Mouse (Mus musculus) stomach, embryonic 16.5 days (tissue): ENCODE measurements around the gene Golga7b. TPM values are rescaled to one million over a fixed set of nuclear protein-coding genes. Genes with fewer than 3 reads are reported as not detected.

Source experiments
- ATAC-seq: fragments of 200-750 bp; cut with Nextera tagmentation; 2 replicates; pipeline ENCODE4 v1.8.0; 2017; ENCODE audit warnings: moderate number of reproducible peaks, moderate TSS enrichment; ENCODE audit not compliant: insufficient read depth, low FRiP score
- H3K27ac ChIP-seq: fragments of 300-500 bp; sonication (generic); 2 replicates; pipeline ENCODE4 v1.5.1; 2014; ENCODE audit warnings: low read length
- H3K27me3 ChIP-seq: fragments of 300-500 bp; sonication (generic); 2 replicates; pipeline ENCODE4 v1.6.1; 2014; ENCODE audit warnings: low read length, control low read depth, mixed read lengths; ENCODE audit not compliant: control insufficient read depth, insufficient read depth
- H3K36me3 ChIP-seq: fragments of 300-500 bp; sonication (generic); 2 replicates; pipeline ENCODE4 v1.6.1; 2014; ENCODE audit warnings: low read length; ENCODE audit not compliant: control insufficient read depth, insufficient read depth
- H3K4me1 ChIP-seq: fragments of 300-500 bp; sonication (generic); 2 replicates; pipeline ENCODE4 v1.6.1; 2014; ENCODE audit warnings: low read length, control low read depth, mixed read lengths; ENCODE audit not compliant: control insufficient read depth, insufficient read depth
- H3K4me2 ChIP-seq: fragments of 300-500 bp; sonication (generic); 2 replicates; pipeline ENCODE4 v1.6.1; 2014; ENCODE audit warnings: low read depth, low read length, mixed read lengths
- H3K4me3 ChIP-seq: fragments of 300-500 bp; sonication (generic); replicated peaks from 2 replicates; pipeline ENCODE4 v1.5.1; 2014; ENCODE audit warnings: mild to moderate bottlenecking, low read length
- H3K9ac ChIP-seq: fragments of 300-500 bp; sonication (generic); 2 replicates; pipeline ENCODE4 v1.6.1; 2014; ENCODE audit warnings: low read length
- H3K9me3 ChIP-seq: fragments of 300-500 bp; sonication (generic); replicated peaks from 2 replicates; pipeline ENCODE4 v1.6.1; 2016; ENCODE audit warnings: low read length, control low read depth; ENCODE audit not compliant: control insufficient read depth
- WGBS: fragments of 180-500 bp; shearing (Covaris S2); extraction: QIAGEN DNeasy Blood & Tissue Kit; methylation state at CpG from one replicate; pipeline ENCODE4 v1.1.7; 2014; 5-methylcytosine and 5-hydroxymethylcytosine counted together
- polyA plus RNA-seq: library from polyadenylated mRNA; unstranded; fragments of >200 nt; fragmentation: Nextera tagmentation; extraction: Ambion mirVana; gene quantifications from 2 replicates; pipeline ENCODE4 v1.2.1, GENCODE M21; 2015

The Golga7b gene
- polyA plus RNA-seq, 1 experiment from 2014 or later, result 1.1 TPM

DNA sequence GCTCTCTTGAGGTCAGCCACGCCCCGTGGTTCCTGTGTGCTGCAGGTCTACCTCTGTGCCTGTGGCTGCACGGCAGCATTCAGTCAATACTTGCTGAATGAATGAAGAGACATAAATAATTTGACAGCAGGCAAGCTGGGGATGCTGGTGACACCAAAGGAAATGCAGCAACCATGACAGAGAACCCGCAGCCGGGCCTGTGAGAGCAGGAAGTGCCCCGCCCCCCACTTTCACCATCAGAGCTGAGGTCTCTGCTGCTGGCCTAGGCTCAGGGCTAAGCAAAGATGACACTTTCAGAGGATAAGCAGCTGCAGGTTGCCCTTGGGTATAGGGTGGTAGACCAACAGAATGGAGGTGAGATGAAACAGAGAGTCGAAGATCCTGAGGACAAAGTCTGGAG is 58.8 kb downstream of the Golga7b start:
- no peak for ATAC-seq
- Histone ChIP-seq H3K4me1 (peaks cover 4% of the 10 kb centered on the region; the same call in 1 of the 2 replicates), H3K4me2 (no peak overlapping the region), H3K9me3 (no peaks in the 10 kb centered on the region), H3K27me3 (no peaks in the 10 kb centered on the region), H3K4me3 (no peak overlapping the region), H3K27ac (no peak overlapping the region), H3K36me3 (no peaks in the 10 kb centered on the region), H3K9ac (no peak overlapping the region)
- WGBS, result 38% methylated on average over 7 of the region's 7 CpGs

DNA sequence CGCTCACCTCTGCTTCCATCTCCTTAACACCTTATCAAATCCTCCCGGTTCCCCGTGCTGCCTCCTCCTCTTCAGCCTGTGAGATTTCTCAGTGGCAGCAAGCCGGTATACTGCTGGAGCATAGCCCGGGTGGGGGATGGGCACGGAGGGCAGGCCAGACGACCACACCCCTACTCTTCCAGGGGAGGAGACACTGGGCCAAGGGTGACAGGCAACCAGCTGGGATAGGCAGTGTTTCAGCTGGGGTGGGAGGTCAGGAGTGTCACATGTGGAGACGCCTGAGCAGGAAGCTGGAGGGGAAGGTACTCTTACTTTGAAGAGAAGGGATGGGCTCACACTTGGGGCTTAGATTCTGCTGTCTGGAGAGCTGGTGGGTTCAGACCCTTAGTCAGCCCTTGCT is 59.6 kb downstream of the Golga7b start:
- no peak overlapping the region for H3K4me3 ChIP-seq
- 6% methylated on average over 8 of the region's 8 CpGs for WGBS
- no peak overlapping the region for H3K4me2 ChIP-seq
- H3K9me3 ChIP-seq, result no peaks in the 10 kb centered on the region
- H3K4me1 ChIP-seq, result peaks cover 4% of the 10 kb centered on the region; the same call in 1 of the 2 replicates
- H3K9ac ChIP-seq, result no peak overlapping the region
- ATAC-seq, result peak; percentile 34; the same call in 1 of the 2 replicates
- H3K27ac ChIP-seq, result no peak overlapping the region
- H3K27me3 ChIP-seq, result no peaks in the 10 kb centered on the region
- H3K36me3 ChIP-seq, result no peaks in the 10 kb centered on the region

DNA sequence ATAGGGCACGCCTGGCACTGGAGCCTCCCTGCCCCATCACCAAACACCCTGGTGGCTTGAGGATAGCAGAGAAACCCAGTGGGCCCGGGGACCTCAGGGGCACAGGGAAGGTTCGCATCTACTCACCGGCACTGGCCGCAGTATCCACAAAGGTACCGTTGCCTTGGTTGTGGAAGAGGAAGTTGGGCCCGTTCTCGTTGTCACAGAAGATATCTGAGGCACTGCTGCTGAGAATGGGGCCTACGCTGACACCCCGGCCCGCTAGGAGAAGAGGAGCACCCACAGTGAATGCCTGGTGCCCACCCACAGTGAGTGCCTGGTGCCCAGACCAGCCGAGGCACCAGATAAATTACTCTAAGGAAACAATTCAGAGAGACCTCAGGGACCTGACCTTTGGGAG is 61.6 kb downstream of the Golga7b start:
- Histone ChIP-seq H3K9ac (no peak overlapping the region), H3K9me3 (no peaks in the 10 kb centered on the region), H3K27me3 (no peaks in the 10 kb centered on the region), H3K4me3 (no peak overlapping the region), H3K27ac (no peak overlapping the region), H3K4me1 (peaks cover 4% of the 10 kb centered on the region; the same call in 1 of the 2 replicates), H3K4me2 (no peak overlapping the region), H3K36me3 (no peaks in the 10 kb centered on the region)
- no peak for ATAC-seq
- 80% methylated on average over 12 of the region's 12 CpGs for WGBS

DNA sequence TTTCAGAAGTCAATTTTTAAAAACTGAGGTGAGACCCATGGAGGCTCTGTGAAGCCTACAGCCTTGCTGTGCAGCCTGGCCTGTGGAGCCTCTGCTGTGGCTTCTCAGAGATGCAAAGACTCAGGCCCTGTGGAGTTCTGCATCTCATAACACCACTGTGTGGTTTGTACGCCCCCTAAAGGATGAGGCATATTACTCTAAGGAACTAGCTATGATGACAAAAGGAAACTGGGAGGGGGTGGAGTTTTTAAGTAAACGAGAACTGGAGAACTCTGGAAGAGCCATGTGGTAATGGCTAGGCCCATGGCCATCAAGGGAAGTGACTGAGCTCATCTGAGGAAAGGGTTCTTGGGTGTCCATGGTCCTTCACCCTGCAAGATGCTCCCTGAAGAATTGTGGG is 64.0 kb downstream of the Golga7b start:
- Histone ChIP-seq H3K27ac (no peak overlapping the region), H3K27me3 (no peaks in the 10 kb centered on the region), H3K36me3 (no peaks in the 10 kb centered on the region), H3K9me3 (no peaks in the 10 kb centered on the region), H3K4me3 (no peak overlapping the region), H3K4me2 (no peak overlapping the region), H3K4me1 (peaks cover 4% of the 10 kb centered on the region; the same call in 1 of the 2 replicates), H3K9ac (no peak overlapping the region)
- 28% methylated on average over 2 of the region's 2 CpGs for WGBS
- ATAC-seq, result no peak

DNA sequence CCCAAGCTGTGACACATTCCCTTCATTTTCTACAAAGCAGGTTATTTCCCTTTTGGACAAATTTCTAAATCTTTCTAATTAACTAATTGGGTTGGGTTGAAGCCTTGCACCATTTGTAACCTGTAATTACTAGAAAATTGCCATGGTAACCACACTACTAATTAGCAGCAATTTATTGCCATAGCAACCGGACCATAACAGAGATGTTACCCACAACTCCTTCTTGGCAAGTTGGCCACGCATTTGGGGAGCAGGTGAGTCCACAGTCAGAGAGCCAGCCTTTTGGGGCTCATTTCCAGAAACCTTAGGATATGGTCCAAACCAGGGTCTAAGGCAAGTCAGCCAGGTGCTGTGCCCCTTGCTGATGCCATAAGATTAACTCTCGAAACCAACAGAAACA is 64.8 kb downstream of the Golga7b start:
- Histone ChIP-seq H3K9ac (no peak overlapping the region), H3K4me1 (no peaks in the 10 kb centered on the region), H3K36me3 (no peaks in the 10 kb centered on the region), H3K4me2 (no peak overlapping the region), H3K27ac (no peak overlapping the region), H3K4me3 (no peak overlapping the region), H3K27me3 (no peaks in the 10 kb centered on the region), H3K9me3 (no peaks in the 10 kb centered on the region)
- no peak for ATAC-seq
- 78% methylated on average over 3 of the region's 3 CpGs for WGBS

DNA sequence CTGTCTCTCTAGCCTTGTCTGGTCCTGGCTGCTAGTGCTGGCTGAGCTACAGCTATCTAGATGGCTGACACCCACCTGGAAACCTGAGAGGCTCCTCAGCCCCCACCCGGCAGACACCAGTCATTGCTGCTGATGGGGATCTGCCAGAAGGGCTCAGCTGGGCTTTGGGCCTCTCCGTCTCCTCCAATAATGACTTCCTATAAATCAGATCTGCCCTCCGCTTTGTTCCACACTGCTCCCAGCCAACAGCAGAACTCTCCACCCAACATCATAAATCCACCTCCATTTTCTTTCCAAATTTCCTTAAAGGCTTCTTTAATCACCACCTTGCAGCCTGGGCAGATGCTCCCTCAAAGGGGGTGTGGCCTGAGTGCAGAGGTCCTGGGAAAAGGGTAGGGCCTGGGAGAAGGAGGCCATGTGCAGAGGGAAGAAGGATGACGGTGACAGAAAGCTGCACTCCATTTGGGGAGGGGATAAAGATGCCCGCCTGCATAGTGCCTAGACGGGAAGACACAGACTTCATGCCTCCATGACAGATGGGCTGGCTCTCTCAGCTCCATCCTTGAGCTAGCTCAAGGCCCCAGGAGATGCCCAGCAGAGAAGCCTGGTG is 67.8 kb downstream of the Golga7b start:
- ATAC-seq, result no peak
- no peak overlapping the region for H3K27ac ChIP-seq
- H3K4me3 ChIP-seq, result no peak overlapping the region
- H3K9me3 ChIP-seq, result no peaks in the 10 kb centered on the region
- no peak overlapping the region for H3K4me2 ChIP-seq
- no peak overlapping the region for H3K9ac ChIP-seq
- no peaks in the 10 kb centered on the region for H3K4me1 ChIP-seq
- H3K27me3 ChIP-seq, result no peaks in the 10 kb centered on the region
- 60% methylated on average over 6 of the region's 6 CpGs for WGBS
- no peaks in the 10 kb centered on the region for H3K36me3 ChIP-seq

DNA sequence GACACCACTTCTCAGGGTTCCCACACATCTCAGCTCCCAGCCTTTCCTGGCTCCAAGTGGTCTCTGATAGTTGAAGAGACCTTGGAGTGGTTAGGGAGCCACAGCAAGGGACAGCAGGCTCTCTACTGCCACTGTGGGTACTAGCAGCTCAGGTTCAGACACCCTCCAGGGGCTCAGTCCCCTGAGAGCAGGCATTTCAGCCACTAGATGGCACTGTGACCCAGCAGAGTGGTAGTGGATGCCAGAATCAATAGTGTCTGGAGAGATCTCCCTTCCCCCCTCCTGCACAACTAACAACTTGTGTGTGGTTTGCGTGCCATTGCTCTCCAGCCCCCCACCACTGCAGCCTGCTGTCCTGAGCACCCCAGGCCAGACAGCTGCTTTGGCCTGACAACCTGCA is 68.5 kb downstream of the Golga7b start:
- H3K4me2 ChIP-seq, result no peak overlapping the region
- peak; percentile 52; the same call in 1 of the 2 replicates for ATAC-seq
- WGBS, result 10% methylated on average over 1 of the region's 1 CpGs
- no peaks in the 10 kb centered on the region for H3K4me1 ChIP-seq
- H3K27ac ChIP-seq, result no peak overlapping the region
- no peak overlapping the region for H3K4me3 ChIP-seq
- H3K36me3 ChIP-seq, result no peaks in the 10 kb centered on the region
- no peak overlapping the region for H3K9ac ChIP-seq
- H3K9me3 ChIP-seq, result no peaks in the 10 kb centered on the region
- H3K27me3 ChIP-seq, result no peaks in the 10 kb centered on the region

DNA sequence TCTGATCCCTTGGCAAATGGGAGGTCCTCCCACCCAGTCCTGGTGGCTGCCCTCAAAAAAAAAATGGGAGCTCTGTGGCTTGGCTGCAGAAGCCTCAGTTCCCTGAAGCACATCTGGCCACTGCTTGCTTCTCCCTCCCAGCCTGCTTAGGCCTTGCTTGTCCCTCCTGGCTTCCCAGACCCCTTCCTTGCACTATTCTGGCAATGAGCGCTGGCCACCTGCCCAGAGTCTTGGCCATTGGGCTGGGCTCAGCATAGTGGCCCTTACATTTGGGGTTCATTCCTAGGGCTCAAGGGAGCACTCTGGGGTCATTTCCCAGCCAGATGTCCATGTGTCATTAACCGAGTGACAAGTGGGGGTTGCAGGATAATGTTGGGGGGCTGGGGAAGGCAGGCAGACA is 69.2 kb downstream of the Golga7b start:
- no peak overlapping the region for H3K27ac ChIP-seq
- H3K9me3 ChIP-seq, result no peaks in the 10 kb centered on the region
- H3K36me3 ChIP-seq, result no peaks in the 10 kb centered on the region
- no peak overlapping the region for H3K4me2 ChIP-seq
- no peak for ATAC-seq
- H3K4me3 ChIP-seq, result no peak overlapping the region
- no peaks in the 10 kb centered on the region for H3K27me3 ChIP-seq
- no peaks in the 10 kb centered on the region for H3K4me1 ChIP-seq
- WGBS, result 81% methylated on average over 2 of the region's 2 CpGs
- no peak overlapping the region for H3K9ac ChIP-seq

DNA sequence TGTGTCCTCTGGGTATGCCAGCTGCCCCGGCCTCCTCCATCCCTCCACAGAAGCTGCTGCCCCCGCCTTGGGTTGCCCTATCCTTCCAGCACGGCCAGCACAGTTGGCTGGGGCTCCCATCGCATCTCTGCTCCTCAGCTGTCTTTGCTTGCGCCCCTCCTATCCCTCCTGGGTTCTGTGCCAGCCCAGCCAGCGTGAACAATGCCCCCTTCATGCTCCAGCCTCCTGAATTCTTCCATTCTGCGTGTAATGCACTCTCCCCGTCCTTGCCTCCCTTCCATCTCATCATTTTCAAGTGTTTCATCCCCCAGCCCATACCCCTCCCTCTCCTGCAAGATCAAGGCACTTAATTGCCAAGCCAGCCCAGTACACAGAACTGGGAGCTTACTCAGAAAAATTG is 69.6 kb downstream of the Golga7b start:
- no peak overlapping the region for H3K9ac ChIP-seq
- ATAC-seq, result peak; percentile 49; the same call in 1 of the 2 replicates
- H3K9me3 ChIP-seq, result no peaks in the 10 kb centered on the region
- no peaks in the 10 kb centered on the region for H3K4me1 ChIP-seq
- WGBS, result 58% methylated on average over 8 of the region's 8 CpGs
- H3K27me3 ChIP-seq, result no peaks in the 10 kb centered on the region
- H3K4me3 ChIP-seq, result no peak overlapping the region
- no peak overlapping the region for H3K27ac ChIP-seq
- H3K4me2 ChIP-seq, result no peak overlapping the region
- H3K36me3 ChIP-seq, result no peaks in the 10 kb centered on the region
